Mouse (Mus musculus): ENCODE data around the gene Grk6.

Gene Grk6

DNA sequence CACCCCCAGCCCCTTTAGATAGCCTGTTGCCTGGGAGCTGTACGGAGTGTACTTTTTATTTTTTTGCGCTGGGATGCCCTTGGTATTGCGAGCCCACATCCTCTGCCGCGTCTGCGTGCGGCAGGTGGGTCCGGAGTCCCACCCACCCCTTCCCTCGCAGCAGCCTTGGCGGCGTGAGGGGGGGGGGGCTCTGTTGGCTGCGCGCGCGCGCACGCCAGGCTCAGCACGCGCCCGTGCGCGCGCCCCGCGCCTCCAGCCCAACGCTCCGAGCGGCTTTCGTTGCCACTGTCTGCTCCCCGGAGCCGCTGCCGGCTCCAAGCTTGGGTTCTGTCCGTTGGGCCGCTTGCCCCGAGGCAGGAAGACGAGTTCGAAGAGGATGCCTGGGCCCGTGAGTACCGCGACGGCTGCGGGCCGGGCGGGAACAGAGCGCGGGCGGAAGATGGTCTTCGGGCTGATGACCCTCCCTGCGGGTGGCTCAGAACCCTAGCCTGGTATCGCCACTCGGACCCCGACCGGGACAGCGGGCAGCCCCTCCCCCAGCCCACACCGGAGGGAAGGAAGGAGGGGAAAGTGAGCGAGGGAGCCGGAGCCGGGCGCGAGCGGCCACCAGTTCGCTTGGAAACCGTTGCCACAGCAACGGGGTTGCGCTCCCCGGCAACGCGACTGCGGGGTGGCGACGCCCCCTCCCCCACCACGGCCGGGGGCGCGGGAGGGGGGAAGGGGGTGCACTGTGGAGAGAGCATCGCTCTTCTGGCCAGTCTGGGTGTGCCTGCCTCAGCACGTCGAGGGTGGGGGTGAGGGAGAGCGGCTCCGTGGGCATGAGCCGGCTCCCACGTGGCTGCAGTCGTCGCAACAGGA lies 19.4 kb downstream of the Grk6 start, which contains the start of gene Prr7:
TSS of gene Prr7 (plus strand) at position 241 of the 858 bp plus-strand sequence.
- no peak for DNase-seq (ENCODE audit: low read depth, low spot score)

DNA sequence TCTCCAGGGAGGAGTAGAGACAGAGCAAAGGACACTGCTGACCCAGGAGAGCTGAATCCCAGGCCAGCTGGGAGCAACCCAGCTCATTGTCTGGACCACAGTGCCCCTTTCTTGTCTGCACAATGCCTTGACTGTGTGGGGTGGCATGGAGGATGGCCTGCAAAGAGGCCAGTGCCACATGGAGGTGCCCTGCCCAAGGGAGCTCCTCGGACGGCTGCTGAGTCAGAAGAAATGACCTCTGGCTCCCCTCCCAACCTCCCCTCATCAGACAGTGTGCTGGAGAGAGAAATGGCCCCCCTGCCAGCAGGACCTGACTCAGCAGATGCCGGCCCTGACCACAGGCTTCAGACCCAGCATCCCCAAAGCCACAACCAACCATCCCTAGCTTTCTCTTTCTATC lies 20.3 kb downstream of the Grk6 start:
- DNase-seq (ENCODE audit: low read depth, low spot score) = no peak

- DNase-seq (ENCODE audit: low read depth, low spot score) = no peak
These were observed 21.1 kb downstream of the Grk6 start for GRCm38 (mm10) chr13:55465830-55466440.

DNA sequence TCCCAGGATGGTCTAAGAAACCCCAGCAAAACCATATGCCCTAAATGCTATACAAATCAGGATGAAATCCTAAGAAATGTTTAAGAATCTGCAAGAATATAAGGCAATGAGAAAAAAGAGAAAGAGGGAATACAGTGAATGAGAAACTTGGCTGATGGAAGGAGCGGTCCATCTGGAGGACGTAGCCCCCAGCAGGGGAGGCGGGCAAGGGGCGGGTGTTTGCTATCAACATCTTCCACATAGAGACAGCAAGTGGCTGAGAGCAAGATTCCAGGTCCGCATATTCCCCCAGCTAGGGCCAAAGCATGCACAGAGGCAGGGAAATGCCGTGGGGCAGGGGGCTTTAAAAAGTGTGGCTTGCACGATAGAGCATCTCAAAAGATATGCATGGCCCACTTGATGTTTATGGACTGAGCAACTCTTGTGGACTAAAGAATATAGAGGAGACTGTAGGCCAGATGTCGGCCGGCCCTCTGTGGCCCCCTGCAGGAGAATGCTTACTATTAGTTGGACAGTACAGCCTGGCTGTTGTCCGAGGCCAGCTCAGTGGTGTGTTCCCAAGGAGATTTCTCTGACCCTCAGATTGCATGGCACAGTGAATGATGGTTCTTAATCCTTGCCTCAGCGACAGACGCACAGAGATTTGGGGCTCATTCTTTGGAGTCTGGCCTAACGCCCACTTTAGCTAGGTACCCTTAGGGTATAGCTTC lies 24.1 kb downstream of the Grk6 start:
- no peak for DNase-seq (ENCODE audit: low read depth, low spot score)

- no peak for DNase-seq (ENCODE audit: low read depth, low spot score)
These were observed 25.5 kb downstream of the Grk6 start for GRCm38 (mm10) chr13:55470372-55470771.

DNA sequence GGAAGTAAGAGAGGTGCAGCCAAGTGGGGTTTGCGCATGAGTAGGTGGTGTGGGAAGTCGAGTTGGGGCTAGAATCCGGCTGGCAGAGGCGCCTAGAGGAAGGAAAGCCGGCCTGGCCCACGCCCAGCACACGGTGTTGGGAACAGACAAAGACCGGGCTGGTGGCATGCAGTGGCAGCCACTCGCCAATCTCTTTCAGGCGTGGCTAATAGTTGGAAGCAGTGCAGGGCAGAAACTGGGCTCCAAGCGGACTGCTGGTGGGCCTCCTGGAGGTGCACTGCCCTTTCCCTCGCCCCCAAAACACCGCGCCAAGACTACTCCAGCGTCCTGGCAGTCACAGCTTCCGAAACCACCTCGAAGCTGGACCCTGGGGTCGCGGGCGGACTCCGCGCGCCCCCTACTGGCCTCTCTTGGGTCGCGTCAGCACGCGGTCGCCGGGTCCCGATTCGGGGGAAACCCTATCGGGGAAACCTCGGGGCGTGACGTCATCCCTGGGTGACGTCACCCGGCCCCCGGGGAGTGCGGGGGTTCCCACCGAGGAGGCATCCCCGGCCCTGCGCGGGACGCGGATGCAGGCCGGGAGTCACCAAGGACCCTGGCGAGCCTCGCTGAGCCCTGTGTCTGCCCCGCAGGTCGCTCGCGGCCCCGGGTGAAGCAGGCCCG lies 26.4 kb downstream of the Grk6 start:
- peak; percentile 35 for DNase-seq (ENCODE audit: low read depth, low spot score)

- no peak for DNase-seq (ENCODE audit: low read depth, low spot score)
These were observed 26.9 kb downstream of the Grk6 start for GRCm38 (mm10) chr13:55471819-55472131.

- no peak for DNase-seq (ENCODE audit: low read depth, low spot score)
These were observed 27.5 kb downstream of the Grk6 start for GRCm38 (mm10) chr13:55472132-55473022.

GRCm38 (mm10) chr13:55473076-55473831 lies 28.4 kb downstream of the Grk6 start:
- no peak for DNase-seq (ENCODE audit: low read depth, low spot score)

- no peak for DNase-seq (ENCODE audit: low read depth, low spot score)
These were observed 29.1 kb downstream of the Grk6 start for GRCm38 (mm10) chr13:55473961-55474360.

- no peak for DNase-seq (ENCODE audit: low read depth, low spot score)
These were observed 29.8 kb downstream of the Grk6 start for GRCm38 (mm10) chr13:55474621-55475069.

GRCm38 (mm10) chr13:55475750-55476149 lies 30.9 kb downstream of the Grk6 start:
- DNase-seq (ENCODE audit: low read depth, low spot score) = no peak

- no peak for DNase-seq (ENCODE audit: low read depth, low spot score)
These were observed 31.4 kb downstream of the Grk6 start for GRCm38 (mm10) chr13:55476256-55476655.

DNA sequence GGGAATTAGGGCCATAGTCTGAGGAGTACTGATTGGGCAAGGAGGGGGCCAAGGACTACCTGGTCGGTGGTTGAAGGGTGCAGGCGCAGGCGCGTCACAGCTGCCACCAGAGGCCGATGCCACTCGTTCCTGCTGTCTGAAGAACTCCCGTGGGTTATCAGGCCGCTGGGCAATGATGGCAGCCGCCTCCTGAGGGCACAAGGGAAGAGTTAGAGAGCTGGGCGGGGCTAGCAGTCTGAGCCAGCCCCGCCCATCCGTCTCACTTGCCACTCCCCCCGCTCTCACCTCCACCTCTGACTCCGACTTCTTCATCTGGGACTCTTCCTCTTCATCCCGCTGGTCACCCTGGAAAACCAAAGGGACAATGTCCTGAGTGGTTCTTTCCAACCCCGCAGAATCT lies 32.6 kb downstream of the Grk6 start:
- DNase-seq (ENCODE audit: low read depth, low spot score) = no peak

DNA sequence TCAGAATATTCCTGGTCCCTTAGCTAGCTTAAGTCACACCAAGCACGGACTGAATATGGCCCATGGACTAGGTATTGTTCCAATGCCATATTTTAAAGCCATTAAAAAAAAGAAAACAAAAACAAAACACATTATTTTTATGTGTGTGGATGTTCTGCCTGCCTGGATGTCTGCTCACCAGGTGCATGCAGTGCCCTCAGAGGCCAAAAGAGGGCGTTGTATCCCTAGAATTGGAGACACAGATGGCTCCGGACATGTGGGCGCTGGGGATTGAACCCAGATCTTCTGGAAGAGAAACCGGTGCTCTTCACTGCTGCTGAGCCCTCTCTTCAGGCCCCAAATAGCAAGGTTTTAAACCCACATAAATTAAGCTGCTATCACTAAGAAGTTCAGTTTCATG lies 33.2 kb downstream of the Grk6 start:
- no peak for DNase-seq (ENCODE audit: low read depth, low spot score)

DNA sequence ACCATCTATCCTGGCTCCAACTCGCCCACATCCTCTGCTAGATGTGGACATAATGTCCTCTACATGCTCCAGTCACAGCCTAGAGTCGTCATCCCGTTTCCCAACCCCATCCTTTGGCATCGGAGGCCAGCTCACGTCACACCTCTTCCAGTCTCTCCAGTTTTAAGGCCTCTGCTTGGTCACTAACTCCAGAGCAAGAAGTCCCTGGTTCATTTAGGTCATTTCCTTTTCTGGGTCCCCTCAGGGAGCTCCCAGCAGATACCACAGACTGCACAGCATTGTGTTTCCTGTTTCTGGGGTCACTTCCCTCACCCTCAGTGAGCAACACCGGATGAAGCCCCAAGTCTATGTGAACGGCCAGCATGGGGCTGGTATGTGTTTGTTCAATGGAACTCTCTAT lies 34.1 kb downstream of the Grk6 start:
- no peak for DNase-seq (ENCODE audit: low read depth, low spot score)

DNA sequence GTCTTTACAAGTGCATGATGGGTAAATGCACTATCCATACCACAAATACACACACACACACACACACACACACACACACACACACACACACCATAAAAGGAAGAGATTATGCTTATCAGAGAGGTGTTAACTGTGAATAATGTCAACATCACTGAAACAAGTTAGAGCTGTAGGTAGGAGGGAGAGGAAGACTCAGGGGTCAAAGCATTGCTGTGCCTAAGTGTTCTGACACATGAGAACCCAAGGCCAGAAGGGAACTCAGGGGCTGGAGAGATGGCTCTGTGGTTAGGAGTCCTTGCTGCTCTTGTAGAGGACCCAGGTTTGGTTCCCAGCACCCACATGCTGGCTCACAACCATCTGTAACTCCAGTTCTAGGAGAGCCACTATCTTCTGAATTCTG lies 35.1 kb downstream of the Grk6 start:
- no peak for DNase-seq (ENCODE audit: low read depth, low spot score)

GRCm38 (mm10) chr13:55482542-55482941 lies 37.7 kb downstream of the Grk6 start:
- no peak for DNase-seq (ENCODE audit: low read depth, low spot score)

GRCm38 (mm10) chr13:55483071-55483470 lies 38.2 kb downstream of the Grk6 start:
- no peak for DNase-seq (ENCODE audit: low read depth, low spot score)

GRCm38 (mm10) chr13:55483593-55483992 lies 38.7 kb downstream of the Grk6 start:
- no peak for DNase-seq (ENCODE audit: low read depth, low spot score)
